Mouse (Mus musculus): ENCODE results near the gene Agmo. TPM values are rescaled to one million over a fixed set of nuclear protein-coding genes. Genes with fewer than 3 reads are reported as not detected.

The Agmo gene
- polyA plus RNA-seq, 1 experiment: 0.02 TPM

GRCm38 (mm10) chr12:37571922-37572321 is 330.5 kb downstream of the Agmo start:
- H3K4me3 ChIP-seq (ENCODE audit: insufficient read depth, poor library complexity, severe bottlenecking): no peak overlapping the region
- no peak overlapping the region for H3ac ChIP-seq (ENCODE audit: control insufficient read depth, insufficient read length, low read depth)
- H3K79me3 ChIP-seq (ENCODE audit: low read depth): no peaks in the 10 kb centered on the region
- no peak for TF ChIP-seq MAX (IDR thresholded peaks at IDR 0.05)
- TF ChIP-seq FOSL1 (IDR thresholded peaks at IDR 0.05; ENCODE audit: insufficient read depth, low read length, poor library complexity, severe bottlenecking): no peak
- no peak for TF ChIP-seq CTCF (IDR thresholded peaks at IDR 0.05; ENCODE audit: control insufficient read depth, insufficient read depth, insufficient read length)
- TF ChIP-seq USF1 (IDR thresholded peaks at IDR 0.05; ENCODE audit: low read depth): no peak
- TF ChIP-seq MYOG (IDR thresholded peaks at IDR 0.05; ENCODE audit: control insufficient read depth, extremely low read depth, insufficient read length): no peak
- no peak for TF ChIP-seq MYOD1 (IDR thresholded peaks at IDR 0.05; ENCODE audit: control insufficient read depth, insufficient read length, low read depth)
- TF ChIP-seq CEBPB (IDR thresholded peaks at IDR 0.05; ENCODE audit: low read depth): no peak
- no peaks in the 10 kb centered on the region for H3K79me2 ChIP-seq (ENCODE audit: control insufficient read depth, insufficient read depth)
- no peaks in the 10 kb centered on the region for H3K36me3 ChIP-seq (ENCODE audit: control insufficient read depth, insufficient read depth)
- no peaks in the 10 kb centered on the region for H3K27me3 ChIP-seq (ENCODE audit: control insufficient read depth, insufficient read depth, insufficient read length)

- no peaks in the 10 kb centered on the region for H3K79me2 ChIP-seq (ENCODE audit: control insufficient read depth, insufficient read depth)
- H3K27me3 ChIP-seq (ENCODE audit: control insufficient read depth, insufficient read depth, insufficient read length): no peaks in the 10 kb centered on the region
- H3K79me3 ChIP-seq (ENCODE audit: low read depth): no peaks in the 10 kb centered on the region
- H3ac ChIP-seq (ENCODE audit: control insufficient read depth, insufficient read length, low read depth): no peak overlapping the region
- no peak overlapping the region for H3K4me3 ChIP-seq (ENCODE audit: insufficient read depth, poor library complexity, severe bottlenecking)
- H3K36me3 ChIP-seq (ENCODE audit: control insufficient read depth, insufficient read depth): no peaks in the 10 kb centered on the region
- no peak for TF ChIP-seq MYOD1 (IDR thresholded peaks at IDR 0.05; ENCODE audit: control insufficient read depth, insufficient read length, low read depth)
These were observed 341.3 kb downstream of the Agmo start for GRCm38 (mm10) chr12:37582777-37583176.

- Histone ChIP-seq H3K36me3 (ENCODE audit: control insufficient read depth, insufficient read depth) (no peaks in the 10 kb centered on the region), H3K4me3 (ENCODE audit: insufficient read depth, poor library complexity, severe bottlenecking) (no peak overlapping the region), H3ac (ENCODE audit: control insufficient read depth, insufficient read length, low read depth) (no peak overlapping the region), H3K79me2 (ENCODE audit: control insufficient read depth, insufficient read depth) (no peaks in the 10 kb centered on the region), H3K79me3 (ENCODE audit: low read depth) (no peaks in the 10 kb centered on the region), H3K27me3 (ENCODE audit: control insufficient read depth, insufficient read depth, insufficient read length) (no peaks in the 10 kb centered on the region)
- TF ChIP-seq MAX (IDR thresholded peaks at IDR 0.05) (no peak), MYOG (IDR thresholded peaks at IDR 0.05; ENCODE audit: control insufficient read depth, extremely low read depth, insufficient read length) (no peak), CTCF (IDR thresholded peaks at IDR 0.05; ENCODE audit: control insufficient read depth, insufficient read depth, insufficient read length) (no peak), CEBPB (IDR thresholded peaks at IDR 0.05; ENCODE audit: low read depth) (no peak), USF1 (IDR thresholded peaks at IDR 0.05; ENCODE audit: low read depth) (no peak), FOSL1 (IDR thresholded peaks at IDR 0.05; ENCODE audit: insufficient read depth, low read length, poor library complexity, severe bottlenecking) (no peak), MYOD1 (IDR thresholded peaks at IDR 0.05; ENCODE audit: control insufficient read depth, insufficient read length, low read depth) (no peak)
These were observed 351.4 kb downstream of the Agmo start for GRCm38 (mm10) chr12:37592853-37593252.

GRCm38 (mm10) chr12:37612837-37613236 is 371.4 kb downstream of the Agmo start:
- no peak for TF ChIP-seq FOSL1 (IDR thresholded peaks at IDR 0.05; ENCODE audit: insufficient read depth, low read length, poor library complexity, severe bottlenecking)
- TF ChIP-seq CEBPB (IDR thresholded peaks at IDR 0.05; ENCODE audit: low read depth): no peak
- TF ChIP-seq USF1 (IDR thresholded peaks at IDR 0.05; ENCODE audit: low read depth): no peak
- TF ChIP-seq MYOD1 (IDR thresholded peaks at IDR 0.05; ENCODE audit: control insufficient read depth, insufficient read length, low read depth): no peak
- TF ChIP-seq MYOG (IDR thresholded peaks at IDR 0.05; ENCODE audit: control insufficient read depth, extremely low read depth, insufficient read length): no peak
- TF ChIP-seq CTCF (IDR thresholded peaks at IDR 0.05; ENCODE audit: control insufficient read depth, insufficient read depth, insufficient read length): no peak
- TF ChIP-seq MAX (IDR thresholded peaks at IDR 0.05): no peak
- no peaks in the 10 kb centered on the region for H3K36me3 ChIP-seq (ENCODE audit: control insufficient read depth, insufficient read depth)
- H3K27me3 ChIP-seq (ENCODE audit: control insufficient read depth, insufficient read depth, insufficient read length): no peaks in the 10 kb centered on the region
- H3ac ChIP-seq (ENCODE audit: control insufficient read depth, insufficient read length, low read depth): no peak overlapping the region
- H3K79me2 ChIP-seq (ENCODE audit: control insufficient read depth, insufficient read depth): no peaks in the 10 kb centered on the region
- no peaks in the 10 kb centered on the region for H3K79me3 ChIP-seq (ENCODE audit: low read depth)
- no peak overlapping the region for H3K4me3 ChIP-seq (ENCODE audit: insufficient read depth, poor library complexity, severe bottlenecking)

- Histone ChIP-seq H3K79me3 (ENCODE audit: low read depth) (no peaks in the 10 kb centered on the region), H3K36me3 (ENCODE audit: control insufficient read depth, insufficient read depth) (no peaks in the 10 kb centered on the region), H3K27me3 (ENCODE audit: control insufficient read depth, insufficient read depth, insufficient read length) (no peaks in the 10 kb centered on the region), H3K79me2 (ENCODE audit: control insufficient read depth, insufficient read depth) (no peaks in the 10 kb centered on the region), H3K4me3 (ENCODE audit: insufficient read depth, poor library complexity, severe bottlenecking) (no peak overlapping the region), H3ac (ENCODE audit: control insufficient read depth, insufficient read length, low read depth) (no peak overlapping the region)
- TF ChIP-seq FOSL1 (IDR thresholded peaks at IDR 0.05; ENCODE audit: insufficient read depth, low read length, poor library complexity, severe bottlenecking) (no peak), CEBPB (IDR thresholded peaks at IDR 0.05; ENCODE audit: low read depth) (peak; percentile 53)
These were observed 373.3 kb downstream of the Agmo start for GRCm38 (mm10) chr12:37614769-37615168.

GRCm38 (mm10) chr12:37624078-37624477 is 382.6 kb downstream of the Agmo start:
- TF ChIP-seq MYOD1 (IDR thresholded peaks at IDR 0.05; ENCODE audit: control insufficient read depth, insufficient read length, low read depth) (no peak), USF1 (IDR thresholded peaks at IDR 0.05; ENCODE audit: low read depth) (no peak), CTCF (IDR thresholded peaks at IDR 0.05; ENCODE audit: control insufficient read depth, insufficient read depth, insufficient read length) (no peak), FOSL1 (IDR thresholded peaks at IDR 0.05; ENCODE audit: insufficient read depth, low read length, poor library complexity, severe bottlenecking) (no peak), MYOG (IDR thresholded peaks at IDR 0.05; ENCODE audit: control insufficient read depth, extremely low read depth, insufficient read length) (no peak), MAX (IDR thresholded peaks at IDR 0.05) (no peak), CEBPB (IDR thresholded peaks at IDR 0.05; ENCODE audit: low read depth) (no peak)
- H3K36me3 ChIP-seq (ENCODE audit: control insufficient read depth, insufficient read depth): no peaks in the 10 kb centered on the region
- H3K79me2 ChIP-seq (ENCODE audit: control insufficient read depth, insufficient read depth): no peaks in the 10 kb centered on the region

More at GRCm38 (mm10) chr12:37624078-37624477, 382.6 kb downstream of the Agmo start:
- Histone ChIP-seq H3K4me3 (ENCODE audit: insufficient read depth, poor library complexity, severe bottlenecking) (no peak overlapping the region), H3ac (ENCODE audit: control insufficient read depth, insufficient read length, low read depth) (no peak overlapping the region), H3K27me3 (ENCODE audit: control insufficient read depth, insufficient read depth, insufficient read length) (no peaks in the 10 kb centered on the region), H3K79me3 (ENCODE audit: low read depth) (no peaks in the 10 kb centered on the region)

Other genes starting within 250 kb of the Agmo start
- 0.66 TPM for gene Meox2, start 133.1 kb upstream of the Agmo start, polyA plus RNA-seq (2012; fragmentation: generic; extraction: Trizol)